Mouse (Mus musculus) liver, adult 2 months (tissue): ENCODE results near the gene Itga8.

Experiments
- CTCF ChIP-seq: fragments of 200-500 bp; IDR thresholded peaks from 2 replicates; pipeline ENCODE4 v1.5.1; 2011; ENCODE audit warnings: low read depth, low read length, control low read depth
- POLR2A ChIP-seq: fragments of 200-500 bp; IDR thresholded peaks from 2 replicates; pipeline ENCODE4 v1.6.1; 2011; ENCODE audit warnings: low read length, control low read depth; ENCODE audit not compliant: insufficient read depth; ENCODE audit errors: extremely low read depth

GRCm38 (mm10) chr2:12146612-12147011, 155.1 kb downstream of the Itga8 start:
- TF ChIP-seq CTCF (no peak), POLR2A (no peak)
